Mouse (Mus musculus) forebrain, embryonic 15.5 days (tissue): Measurements from ENCODE around the gene Frmpd3. TPM values are rescaled to one million over a fixed set of nuclear protein-coding genes. Genes with fewer than 3 reads are reported as not detected.

Experiments
- ATAC-seq: fragments of 200-750 bp; cut with Nextera tagmentation; replicated peaks from 2 replicates; pipeline ENCODE4 v1.8.0; 2017; ENCODE audit warnings: mild to moderate bottlenecking, moderate TSS enrichment, moderate library complexity
- H3K27ac ChIP-seq: fragments of 300-500 bp; sonication (generic); replicated peaks from 2 replicates; pipeline ENCODE4 v1.5.1; 2015; ENCODE audit warnings: mild to moderate bottlenecking, inconsistent platforms
- H3K27me3 ChIP-seq: fragments of 300-500 bp; sonication (generic); 2 replicates; pipeline ENCODE4 v1.6.1; 2015; ENCODE audit warnings: inconsistent platforms
- H3K36me3 ChIP-seq: fragments of 300-500 bp; sonication (generic); 2 replicates; pipeline ENCODE4 v1.6.1; 2015; ENCODE audit warnings: mild to moderate bottlenecking, inconsistent platforms
- H3K4me1 ChIP-seq: fragments of 300-500 bp; sonication (generic); 2 replicates; pipeline ENCODE4 v1.6.1; 2015; ENCODE audit warnings: inconsistent platforms
- H3K4me2 ChIP-seq: fragments of 300-500 bp; sonication (generic); replicated peaks from 2 replicates; pipeline ENCODE4 v1.6.1; 2015; ENCODE audit warnings: mild to moderate bottlenecking, inconsistent platforms
- H3K4me3 ChIP-seq: fragments of 300-500 bp; sonication (generic); 2 replicates; pipeline ENCODE4 v1.5.1; 2015; ENCODE audit warnings: mild to moderate bottlenecking, inconsistent platforms
- H3K9ac ChIP-seq: fragments of 300-500 bp; sonication (generic); replicated peaks from 2 replicates; pipeline ENCODE4 v1.6.1; 2015; ENCODE audit warnings: mild to moderate bottlenecking, inconsistent platforms
- H3K9me3 ChIP-seq: fragments of 300-500 bp; sonication (generic); 2 replicates; pipeline ENCODE4 v1.6.1; 2016; ENCODE audit warnings: inconsistent platforms
- WGBS: fragments of 180-500 bp; shearing (Covaris S2); methylation state at CpG from one replicate; pipeline ENCODE4 v1.1.7; 2015; ENCODE audit warnings: mixed read lengths; 5-methylcytosine and 5-hydroxymethylcytosine counted together
- microRNA counts: library from miRNA; unstranded; fragments of <30 nt; microRNA quantifications from one replicate; lab custom pipeline; 2016
- microRNA-seq: library from miRNA; unstranded; fragments of <30 nt; microRNA quantifications from one replicate; pipeline ENCODE4, GENCODE M21; 2016
- polyA plus RNA-seq: library from polyadenylated mRNA; unstranded; fragments of >200 nt; fragmentation: Nextera tagmentation; extraction: Ambion mirVana; gene quantifications from 2 replicates; pipeline ENCODE4 v1.2.1, GENCODE M21; 2015

Gene Frmpd3
- polyA plus RNA-seq, 1 experiment from 2014 or later, result 1.4 TPM

- ATAC-seq, result peak; percentile 12; the same call in 1 of the 2 replicates
- H3K4me1 ChIP-seq, result peaks cover 3% of the 10 kb centered on the region; the same call in 1 of the 2 replicates
- no peaks in the 10 kb centered on the region for H3K9me3 ChIP-seq
- peak overlapping the region; percentile 59 for H3K4me3 ChIP-seq
- H3K27me3 ChIP-seq, result no peaks in the 10 kb centered on the region
- no peak overlapping the region for H3K27ac ChIP-seq
- peak overlapping the region; percentile 50 for H3K4me2 ChIP-seq
- H3K36me3 ChIP-seq, result no peaks in the 10 kb centered on the region
- H3K9ac ChIP-seq, result peak overlapping the region; percentile 60
- 20% methylated on average over 12 of the region's 12 CpGs for WGBS
These were observed 115.4 kb downstream of the Frmpd3 start for GRCm38 (mm10) chrX:140457502-140457901.

GRCm38 (mm10) chrX:140478231-140478630, 136.2 kb downstream of the Frmpd3 start:
- H3K9ac ChIP-seq, result no peak overlapping the region
- no peaks in the 10 kb centered on the region for H3K9me3 ChIP-seq
- no peak overlapping the region for H3K4me3 ChIP-seq
- H3K27ac ChIP-seq, result no peak overlapping the region
- ATAC-seq, result no peak
- H3K27me3 ChIP-seq, result no peaks in the 10 kb centered on the region
- H3K4me1 ChIP-seq, result no peaks in the 10 kb centered on the region
- no peaks in the 10 kb centered on the region for H3K36me3 ChIP-seq
- WGBS, result 93% methylated on average over 6 of the region's 6 CpGs
- no peak overlapping the region for H3K4me2 ChIP-seq

- H3K4me2 ChIP-seq, result no peak overlapping the region
- no peak for ATAC-seq
- H3K9ac ChIP-seq, result no peak overlapping the region
- H3K36me3 ChIP-seq, result no peaks in the 10 kb centered on the region
- no peak overlapping the region for H3K27ac ChIP-seq
- 48% methylated on average over 5 of the region's 5 CpGs for WGBS
- no peaks in the 10 kb centered on the region for H3K27me3 ChIP-seq
- H3K4me1 ChIP-seq, result no peaks in the 10 kb centered on the region
- no peaks in the 10 kb centered on the region for H3K9me3 ChIP-seq
- no peak overlapping the region for H3K4me3 ChIP-seq
These were observed 137.1 kb downstream of the Frmpd3 start for GRCm38 (mm10) chrX:140479171-140479570.

MicroRNA genes within 50 kb of the gene (microRNA counts, 519-probe panel; counts per million panel counts)
- microRNA mmu-miR-3475 (lab: Ali Mortazavi, UCI), result 2,432 counts per million, percentile 51 among the panel's probes with 10 or more counts

Small RNAs within 50 kb of the gene (microRNA-seq; reads per million reads assigned to microRNA genes)
- 20.9 reads per million, percentile 33 among the genes with 10 or more reads in this experiment for gene Mir3475

Other genes starting within 250 kb of the Frmpd3 start
- gene Prps1, start 114.3 kb downstream of the Frmpd3 start, polyA plus RNA-seq, result 67.3 and 68.8 TPM in 2 replicates